Mouse (Mus musculus) spleen, postnatal 0 days (tissue): ENCODE data around the gene Map3k6. TPM values are rescaled to one million over a fixed set of nuclear protein-coding genes. Genes with fewer than 3 reads are reported as not detected.

Experiments
- polyA plus RNA-seq: library from polyadenylated mRNA; unstranded; fragments of >200 nt; fragmentation: Nextera tagmentation; extraction: Ambion mirVana; gene quantifications from 2 replicates; pipeline ENCODE4 v1.2.1, GENCODE M21; 2015

The Map3k6 gene
- 4.6 and 5.5 TPM in 2 replicates for polyA plus RNA-seq

GRCm38 (mm10) chr4:133240490-133240921 lies at the start of gene Map3k6:
Map3k6 (plus strand) TSS chr4:133240818.

GRCm38 (mm10) chr4:133211751-133212561 lies 28.7 kb upstream of the Map3k6 start, which contains the start of the genes Cd164l2 and Gpr3:
Cd164l2 (plus strand) TSS chr4:133212131.
Gpr3 (minus strand) TSS chr4:133212536.

GRCm38 (mm10) chr4:133262882-133263281 lies 22.3 kb downstream of the Map3k6 start, which contains the start of gene Sytl1:
Sytl1 (minus strand) TSS chr4:133263113.

GRCm38 (mm10) chr4:133277104-133278026 lies 36.7 kb downstream of the Map3k6 start, which contains the start of gene Tmem222:
Tmem222 (minus strand) TSS chr4:133277792.

Other genes starting within 250 kb of the Map3k6 start
- gene Ahdc1, start 229.6 kb upstream of the Map3k6 start, polyA plus RNA-seq: 2.4 and 3.7 TPM in 2 replicates
- gene Wasf2, start 110.3 kb upstream of the Map3k6 start, polyA plus RNA-seq: 83.1 and 88.3 TPM in 2 replicates
- 0.18 and 0.45 TPM in 2 replicates for gene Cd164l2, start 28.7 kb upstream of the Map3k6 start, polyA plus RNA-seq
- 0.11 TPM in 1 of 2 replicates, not detected in the other for gene Gpr3, start 28.3 kb upstream of the Map3k6 start, polyA plus RNA-seq
- gene Sytl1, start 22.3 kb downstream of the Map3k6 start, polyA plus RNA-seq: 3.2 and 3.5 TPM in 2 replicates
- gene Tmem222, start 37.0 kb downstream of the Map3k6 start, polyA plus RNA-seq: 57.6 and 59.4 TPM in 2 replicates
- gene Wdtc1, start 112.7 kb downstream of the Map3k6 start, polyA plus RNA-seq: 8.0 and 8.3 TPM in 2 replicates
- gene Slc9a1, start 128.9 kb downstream of the Map3k6 start, polyA plus RNA-seq: 4.5 and 5.3 TPM in 2 replicates
- 0.30 and 0.58 TPM in 2 replicates for gene Tent5b, start 239.3 kb downstream of the Map3k6 start, polyA plus RNA-seq